Mouse (Mus musculus): Measurements from ENCODE around the gene Csf2rb. TPM values are rescaled to one million over a fixed set of nuclear protein-coding genes. Genes with fewer than 3 reads are reported as not detected.

Gene Csf2rb
- polyA plus RNA-seq, 1 experiment from 2014 or later = 7.8 TPM

DNA sequence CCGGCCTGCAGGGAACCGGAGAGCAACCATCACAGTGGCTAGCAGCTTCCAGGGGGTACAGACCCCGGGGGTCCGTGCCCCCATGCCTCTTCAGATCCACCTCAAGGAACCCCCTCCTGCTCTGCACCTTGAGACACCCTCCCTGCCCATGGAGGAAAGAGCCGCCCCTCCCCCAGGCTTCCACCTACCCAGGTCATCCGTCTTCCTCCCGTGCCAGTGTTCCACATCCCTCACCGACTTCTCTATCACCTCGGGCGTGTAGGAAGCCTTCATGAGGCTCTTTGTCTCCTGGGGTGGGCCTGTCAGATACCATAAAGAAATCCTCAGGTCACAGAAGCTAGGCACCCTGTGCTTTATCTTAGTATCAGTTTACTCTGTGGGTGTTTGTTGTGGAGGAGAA, 53.0 kb downstream of the Csf2rb start:
- Histone ChIP-seq H3K27me3 (replicated peaks; ENCODE audit: insufficient read depth, low read length) (no peaks in the 10 kb centered on the region), H3K9ac (replicated peaks; ENCODE audit: low read depth) (no peak overlapping the region), H3K36me3 (ENCODE audit: insufficient read depth, low read length) (no peaks in the 10 kb centered on the region), H3K4me1 (ENCODE audit: insufficient read depth, low read depth, low read length) (peaks cover 6% of the 10 kb centered on the region), H3K9me3 (ENCODE audit: low read length) (no peaks in the 10 kb centered on the region), H3K4me2 (replicated peaks; ENCODE audit: low read depth, low read length) (no peak overlapping the region), H3K27ac (ENCODE audit: low read length) (no peak overlapping the region), H3K4me3 (ENCODE audit: low read depth, low read length) (no peak overlapping the region)
- no peak for ATAC-seq
- DNase-seq (ENCODE audit: low spot score) = no peak
- no peak for TF ChIP-seq EP300 (IDR thresholded peaks at IDR 0.05)
- WGBS = 49% methylated on average over 10 of the region's 10 CpGs

DNA sequence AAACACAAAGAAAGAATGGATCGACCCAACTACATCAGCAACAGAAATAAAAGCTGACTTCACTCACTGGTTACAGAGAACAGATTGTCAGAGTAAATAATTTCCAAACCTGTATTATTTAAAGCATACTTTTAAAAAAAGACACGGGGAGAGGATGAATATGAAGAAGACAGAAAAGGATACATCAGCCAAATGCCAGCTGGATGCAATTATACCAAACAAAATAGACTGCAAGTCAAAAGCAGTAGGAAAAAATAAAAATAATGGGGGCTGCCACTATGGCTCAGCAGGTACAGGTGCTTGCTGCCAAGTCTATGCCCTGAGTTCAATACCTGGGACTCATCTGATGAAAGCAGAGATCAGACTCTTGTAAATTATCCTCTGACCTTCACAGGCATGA, 54.7 kb downstream of the Csf2rb start:
- H3K36me3 ChIP-seq (ENCODE audit: insufficient read depth, low read length) = no peaks in the 10 kb centered on the region
- no peak overlapping the region for H3K9ac ChIP-seq (replicated peaks; ENCODE audit: low read depth)
- no peak for ATAC-seq
- H3K9me3 ChIP-seq (ENCODE audit: low read length) = no peaks in the 10 kb centered on the region
- no peaks in the 10 kb centered on the region for H3K27me3 ChIP-seq (replicated peaks; ENCODE audit: insufficient read depth, low read length)
- 78% methylated on average over 2 of the region's 2 CpGs for WGBS
- TF ChIP-seq CTCF (IDR thresholded peaks at IDR 0.05) = no peak
- no peak for TF ChIP-seq EP300 (IDR thresholded peaks at IDR 0.05)
- no peak overlapping the region for H3K4me2 ChIP-seq (replicated peaks; ENCODE audit: low read depth, low read length)
- no peak overlapping the region for H3K4me3 ChIP-seq (ENCODE audit: low read depth, low read length)
- no peaks in the 10 kb centered on the region for H3K4me1 ChIP-seq (ENCODE audit: insufficient read depth, low read depth, low read length)
- no peak for DNase-seq (ENCODE audit: low spot score)
- no peak overlapping the region for H3K27ac ChIP-seq (ENCODE audit: low read length)

- WGBS = 46% methylated on average over 4 of the region's 4 CpGs
- no peak overlapping the region for H3K27ac ChIP-seq (ENCODE audit: low read length)
- no peaks in the 10 kb centered on the region for H3K27me3 ChIP-seq (replicated peaks; ENCODE audit: insufficient read depth, low read length)
- ATAC-seq (no peak), DNase-seq (ENCODE audit: low spot score) (no peak)
- H3K4me1 ChIP-seq (ENCODE audit: insufficient read depth, low read depth, low read length) = no peaks in the 10 kb centered on the region
- no peaks in the 10 kb centered on the region for H3K9me3 ChIP-seq (ENCODE audit: low read length)
- TF ChIP-seq CTCF (IDR thresholded peaks at IDR 0.05) (no peak), EP300 (IDR thresholded peaks at IDR 0.05) (no peak)
- H3K4me3 ChIP-seq (ENCODE audit: low read depth, low read length) = no peak overlapping the region
- H3K36me3 ChIP-seq (ENCODE audit: insufficient read depth, low read length) = no peaks in the 10 kb centered on the region
- H3K9ac ChIP-seq (replicated peaks; ENCODE audit: low read depth) = no peak overlapping the region
- H3K4me2 ChIP-seq (replicated peaks; ENCODE audit: low read depth, low read length) = no peak overlapping the region
These were observed 55.2 kb downstream of the Csf2rb start for GRCm38 (mm10) chr15:78380741-78381140.

DNA sequence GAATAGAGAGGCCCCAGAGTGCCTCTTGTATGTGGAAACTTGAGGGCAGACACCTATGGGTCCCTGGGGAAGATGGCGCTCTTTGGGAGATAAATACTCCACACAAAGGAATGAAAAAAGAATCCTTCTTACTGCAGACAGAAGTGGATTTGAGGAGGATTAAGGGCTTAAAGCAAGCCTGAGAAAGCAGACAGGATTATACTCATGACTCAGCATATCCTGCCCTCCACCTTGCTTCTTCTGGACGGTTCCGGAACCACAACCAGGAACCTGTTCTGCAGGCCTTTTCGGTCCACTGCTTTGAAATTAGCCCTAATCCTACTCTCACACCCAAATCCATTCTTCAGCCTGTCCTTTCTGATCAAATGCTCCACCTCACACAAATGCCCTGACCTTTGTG, 56.6 kb downstream of the Csf2rb start:
- Histone ChIP-seq H3K4me2 (replicated peaks; ENCODE audit: low read depth, low read length) (no peak overlapping the region), H3K4me3 (ENCODE audit: low read depth, low read length) (no peak overlapping the region), H3K36me3 (ENCODE audit: insufficient read depth, low read length) (no peaks in the 10 kb centered on the region), H3K27ac (ENCODE audit: low read length) (no peak overlapping the region), H3K9me3 (ENCODE audit: low read length) (no peaks in the 10 kb centered on the region), H3K4me1 (ENCODE audit: insufficient read depth, low read depth, low read length) (no peaks in the 10 kb centered on the region), H3K27me3 (replicated peaks; ENCODE audit: insufficient read depth, low read length) (no peaks in the 10 kb centered on the region), H3K9ac (replicated peaks; ENCODE audit: low read depth) (no peak overlapping the region)
- no peak for DNase-seq (ENCODE audit: low spot score)
- TF ChIP-seq EP300 (IDR thresholded peaks at IDR 0.05) = no peak
- no peak for TF ChIP-seq CTCF (IDR thresholded peaks at IDR 0.05)
- WGBS = 76% methylated on average over 4 of the region's 4 CpGs
- no peak for ATAC-seq

DNA sequence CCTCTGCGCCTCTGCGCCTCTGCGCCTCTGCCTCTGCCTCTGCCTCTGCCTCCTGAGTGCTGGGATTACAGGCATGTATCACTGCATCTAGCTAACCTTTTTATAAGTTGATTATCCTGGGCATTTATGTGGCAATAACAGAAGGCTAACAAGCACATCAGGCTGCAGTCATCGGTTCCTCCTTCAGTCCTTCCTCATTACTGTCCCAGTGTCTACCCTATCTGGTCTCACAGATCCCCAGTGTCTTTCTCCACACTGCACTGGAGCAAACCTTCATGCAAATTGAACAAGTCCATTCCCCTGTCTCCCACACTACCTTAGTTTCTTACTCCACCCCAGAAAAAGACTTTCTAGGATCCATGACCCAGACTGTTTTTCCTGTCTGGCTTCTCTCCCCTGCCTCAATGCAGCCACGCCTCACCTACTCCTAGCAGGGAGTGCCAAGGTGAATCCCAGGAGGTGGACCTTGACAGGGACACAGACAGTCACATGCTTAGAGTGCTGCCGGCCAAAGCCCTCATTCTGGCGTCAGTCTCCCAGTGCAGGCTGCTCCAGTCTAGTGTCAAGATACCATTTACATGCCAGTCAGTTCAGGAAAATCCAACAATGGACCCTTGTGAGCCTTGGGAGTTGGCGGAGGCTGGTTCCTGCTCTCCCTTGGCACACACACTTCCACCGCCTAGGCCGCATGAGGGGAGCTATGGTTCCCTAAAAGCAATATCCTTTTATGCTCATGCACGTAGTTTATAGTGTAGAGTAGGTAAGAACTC, 58.1 kb downstream of the Csf2rb start:
- H3K27ac ChIP-seq (ENCODE audit: low read length) = no peak overlapping the region
- H3K9me3 ChIP-seq (ENCODE audit: low read length) = no peaks in the 10 kb centered on the region
- no peaks in the 10 kb centered on the region for H3K4me1 ChIP-seq (ENCODE audit: insufficient read depth, low read depth, low read length)
- TF ChIP-seq EP300 (IDR thresholded peaks at IDR 0.05) (no peak), CTCF (IDR thresholded peaks at IDR 0.05) (no peak)
- DNase-seq (ENCODE audit: low spot score) (no peak), ATAC-seq (no peak)
- no peak overlapping the region for H3K9ac ChIP-seq (replicated peaks; ENCODE audit: low read depth)
- no peaks in the 10 kb centered on the region for H3K36me3 ChIP-seq (ENCODE audit: insufficient read depth, low read length)
- H3K27me3 ChIP-seq (replicated peaks; ENCODE audit: insufficient read depth, low read length) = no peaks in the 10 kb centered on the region
- WGBS = 66% methylated on average over 11 of the region's 11 CpGs
- H3K4me3 ChIP-seq (ENCODE audit: low read depth, low read length) = no peak overlapping the region
- H3K4me2 ChIP-seq (replicated peaks; ENCODE audit: low read depth, low read length) = no peak overlapping the region

DNA sequence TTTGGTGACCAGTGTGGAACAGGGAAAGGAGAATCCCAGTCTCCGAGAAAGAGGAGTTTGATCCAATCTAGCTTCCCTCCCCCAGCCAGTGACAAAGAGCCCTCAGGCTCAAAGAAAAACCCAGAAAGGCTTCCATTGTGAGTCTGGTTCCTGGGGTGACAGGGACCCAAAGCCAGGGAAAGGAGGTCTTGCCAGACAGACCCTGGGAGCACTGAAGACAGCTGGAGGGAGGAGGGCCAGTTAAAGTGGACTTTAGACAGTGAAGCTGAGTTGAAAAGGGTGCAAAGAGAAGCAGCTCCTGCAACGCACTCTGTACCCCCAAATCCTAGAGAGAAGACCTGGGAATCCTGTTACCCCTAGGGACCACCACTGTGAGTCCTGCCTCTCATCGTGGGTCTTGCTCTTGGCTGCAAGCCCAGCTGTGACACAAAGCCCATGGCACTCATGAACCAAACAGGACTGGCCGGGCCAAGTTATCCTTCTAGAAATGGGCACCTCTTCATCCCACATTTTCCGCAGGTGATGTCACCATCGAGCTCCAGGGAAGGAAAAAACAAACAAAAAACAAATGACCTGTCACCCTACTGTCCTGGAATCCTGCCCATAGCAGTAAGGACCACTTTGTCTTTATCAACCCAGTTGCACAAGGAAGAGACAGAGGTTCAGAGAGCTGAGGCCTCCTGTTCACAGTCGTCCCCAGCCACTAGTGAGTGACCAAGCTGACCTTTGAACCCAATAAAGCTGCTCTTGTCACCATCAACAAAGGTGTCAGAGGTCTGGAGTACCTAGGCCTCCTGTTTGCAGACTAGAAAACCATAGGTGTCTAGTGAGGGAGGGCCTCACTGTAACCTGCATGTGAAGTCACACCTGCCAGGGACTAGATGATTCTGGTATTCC, 58.9 kb downstream of the Csf2rb start:
- WGBS = 51% methylated on average over 7 of the region's 7 CpGs
- DNase-seq (ENCODE audit: low spot score) = no peak
- H3K4me3 ChIP-seq (ENCODE audit: low read depth, low read length) = no peak overlapping the region
- H3K9ac ChIP-seq (replicated peaks; ENCODE audit: low read depth) = no peak overlapping the region
- H3K36me3 ChIP-seq (ENCODE audit: insufficient read depth, low read length) = no peaks in the 10 kb centered on the region
- no peak for TF ChIP-seq CTCF (IDR thresholded peaks at IDR 0.05)
- TF ChIP-seq EP300 (IDR thresholded peaks at IDR 0.05) = no peak
- no peak overlapping the region for H3K4me2 ChIP-seq (replicated peaks; ENCODE audit: low read depth, low read length)
- no peaks in the 10 kb centered on the region for H3K9me3 ChIP-seq (ENCODE audit: low read length)
- no peak for ATAC-seq
- H3K27ac ChIP-seq (ENCODE audit: low read length) = no peak overlapping the region
- no peaks in the 10 kb centered on the region for H3K4me1 ChIP-seq (ENCODE audit: insufficient read depth, low read depth, low read length)
- H3K27me3 ChIP-seq (replicated peaks; ENCODE audit: insufficient read depth, low read length) = no peaks in the 10 kb centered on the region

All from lung, postnatal 0 days (tissue).